Mouse (Mus musculus) c-Kit-positive CD71-positive TER-119-negative erythroid progenitor cells, embryonic 14.5 days (primary cell): Measurements from ENCODE around the gene Brap.
"Not testable (repeated sequence)": the region's sequence is repeated elsewhere in the genome, so short reads cannot be mapped to it uniquely, and the experiment has no call there.

Experiments used
- DNase-seq: peaks from one replicate; pipeline ENCODE4 v3.0.0-alpha.2; 2013; ENCODE audit warnings: low read depth

The Brap gene

DNA sequence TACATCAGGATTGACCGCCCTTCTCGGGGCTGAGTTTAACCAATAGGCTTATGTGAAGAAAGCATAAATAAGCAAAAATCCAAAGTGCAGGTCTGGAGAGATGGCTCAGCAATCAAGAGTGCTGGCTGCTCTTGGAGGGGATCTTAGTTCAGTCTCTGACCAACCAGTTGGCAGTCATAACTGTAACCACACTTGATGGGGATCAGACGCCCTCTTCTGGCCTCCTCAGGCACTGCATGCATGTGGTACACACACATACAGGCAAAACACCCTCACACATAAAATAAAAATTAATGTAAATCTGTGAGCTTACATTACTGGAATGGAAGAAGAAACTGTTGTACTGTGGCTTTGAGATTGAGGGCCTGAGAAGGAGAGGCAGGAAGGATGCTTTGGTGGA, 10.0 kb downstream of the Brap start:
- DNase-seq, result peak; percentile 25

GRCm38 (mm10) chr5:121682250-121682649, 21.9 kb downstream of the Brap start:
- DNase-seq, result no peak

- no peak for DNase-seq
Measured at GRCm38 (mm10) chr5:121685495-121685894, 25.1 kb downstream of the Brap start.

DNA sequence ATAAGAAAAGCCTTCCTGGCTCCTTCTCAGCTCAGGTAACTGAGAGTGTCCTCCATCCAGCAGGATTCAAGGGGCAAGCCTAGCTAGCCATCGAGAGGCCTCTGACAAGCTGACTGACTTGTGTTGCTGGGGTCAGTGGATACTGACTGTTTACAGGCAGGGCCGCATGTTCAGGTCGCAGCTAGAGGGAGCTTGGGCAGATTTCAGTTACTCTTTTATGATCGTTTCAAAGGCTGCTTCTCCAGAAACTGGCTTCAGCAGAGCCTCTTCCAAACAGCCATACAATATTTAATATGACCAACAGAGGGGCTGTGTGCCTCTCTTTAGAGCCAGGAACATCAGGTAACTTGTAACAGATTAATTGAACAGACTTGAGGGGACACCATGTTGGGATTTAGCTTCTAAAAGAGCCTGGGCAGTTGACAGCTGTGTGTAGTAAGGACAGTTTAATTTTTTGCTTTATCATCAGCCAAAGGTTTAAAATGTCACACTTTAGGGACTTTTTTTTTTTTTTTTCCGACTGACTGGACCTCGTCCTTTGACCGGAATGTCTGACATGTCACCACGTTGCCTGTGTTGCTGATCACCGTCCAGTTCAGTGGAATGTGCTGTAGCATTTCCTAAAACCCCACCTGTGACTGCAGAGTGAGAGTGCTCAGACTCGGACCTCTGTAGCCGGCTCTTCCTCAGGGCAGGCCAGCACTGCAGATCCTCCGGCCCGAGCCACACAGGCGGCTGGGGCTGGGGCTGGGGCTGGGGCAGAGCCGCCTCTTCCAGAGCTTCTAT, 25.9 kb downstream of the Brap start:
- no peak for DNase-seq

GRCm38 (mm10) chr5:121690482-121691211, 30.3 kb downstream of the Brap start:
- DNase-seq, result no peak

- DNase-seq, result not testable (repeated sequence)
Measured at GRCm38 (mm10) chr5:121691436-121691835, 31.1 kb downstream of the Brap start.

- no peak for DNase-seq
Measured at GRCm38 (mm10) chr5:121692897-121693296, 32.5 kb downstream of the Brap start.

GRCm38 (mm10) chr5:121696761-121697160, 36.4 kb downstream of the Brap start:
- DNase-seq, result no peak

DNA sequence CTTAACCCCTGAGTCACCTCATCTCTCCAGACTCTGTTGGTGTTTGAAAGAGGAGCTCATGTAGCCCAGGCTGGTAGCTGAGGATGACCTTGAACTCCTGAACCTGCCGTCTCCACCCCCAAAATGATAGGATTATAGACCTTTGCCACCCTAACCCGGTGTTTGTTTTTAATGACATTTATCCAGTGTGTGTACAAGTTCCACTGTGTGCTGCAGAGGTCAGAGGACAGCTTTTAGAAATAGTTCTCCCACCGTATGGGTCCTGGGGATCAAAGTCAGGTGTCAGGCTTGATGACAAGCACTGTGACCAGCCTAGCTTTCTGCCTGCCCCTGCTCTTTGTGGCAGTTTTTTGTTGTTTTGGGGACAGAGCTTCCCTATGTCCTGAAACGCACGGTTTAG, 39.5 kb downstream of the Brap start:
- DNase-seq, result no peak

DNA sequence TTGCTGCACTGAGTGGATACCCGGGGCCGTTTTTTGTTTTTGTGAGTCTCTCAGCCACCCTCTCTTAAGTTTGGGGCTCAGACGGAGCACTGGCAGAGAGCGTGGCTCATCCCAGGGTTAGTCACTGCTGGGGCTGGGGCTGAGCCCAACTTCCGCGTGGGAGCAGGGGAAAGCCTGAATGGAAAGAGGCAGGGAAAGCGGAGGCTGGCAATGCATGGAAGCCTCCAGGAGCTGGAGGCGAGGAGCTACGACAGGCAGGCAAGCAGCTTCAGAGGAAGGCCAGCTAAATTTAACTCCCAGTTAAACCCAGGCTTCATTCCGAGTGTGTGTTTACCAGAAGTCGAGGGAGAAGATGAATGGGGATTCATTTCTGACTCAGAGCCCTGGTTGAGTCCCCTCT, 40.1 kb downstream of the Brap start:
- no peak for DNase-seq

GRCm38 (mm10) chr5:121701111-121701769, 40.9 kb downstream of the Brap start:
- DNase-seq, result no peak

- DNase-seq, result no peak
Measured at GRCm38 (mm10) chr5:121703341-121703740, 43.0 kb downstream of the Brap start.

GRCm38 (mm10) chr5:121704512-121705248, 44.3 kb downstream of the Brap start:
- DNase-seq, result no peak

GRCm38 (mm10) chr5:121710402-121710801, 50.0 kb downstream of the Brap start:
- no peak for DNase-seq

- DNase-seq, result no peak
Measured at GRCm38 (mm10) chr5:121710851-121711173, 50.4 kb downstream of the Brap start.

GRCm38 (mm10) chr5:121711174-121711927, 51.0 kb downstream of the Brap start, which contains the start of gene Atxn2:
Atxn2 (plus strand) TSS chr5:121711337.
- no peak for DNase-seq

- no peak for DNase-seq
Measured at GRCm38 (mm10) chr5:121711928-121712231, 51.5 kb downstream of the Brap start.

GRCm38 (mm10) chr5:121712232-121712933, 52.0 kb downstream of the Brap start:
- no peak for DNase-seq

- DNase-seq, result no peak
Measured at GRCm38 (mm10) chr5:121712934-121713538, 52.7 kb downstream of the Brap start.

GRCm38 (mm10) chr5:121714331-121714730, 54.0 kb downstream of the Brap start:
- DNase-seq, result no peak

DNA sequence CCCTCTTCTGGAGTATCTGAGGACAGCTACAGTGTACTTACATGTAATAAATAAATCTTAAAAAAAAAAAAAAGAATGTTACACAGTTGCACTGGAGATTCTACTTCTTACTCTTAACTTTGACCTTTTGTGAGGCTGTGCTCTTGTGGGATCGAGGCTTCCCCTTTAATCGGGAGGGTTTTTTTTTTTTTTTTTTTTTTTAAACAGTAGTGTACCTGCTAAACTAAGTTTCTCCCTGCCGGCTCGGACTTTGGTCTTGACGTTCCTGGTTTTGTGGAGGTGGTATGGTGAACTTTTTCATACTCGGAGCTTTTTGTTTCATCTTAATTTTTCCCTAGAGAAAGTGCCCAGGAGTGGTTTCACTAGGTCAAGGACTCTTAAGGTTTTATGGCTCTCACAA, 54.6 kb downstream of the Brap start:
- no peak for DNase-seq
